Mouse (Mus musculus): ENCODE data around the gene Gm21992. TPM values are rescaled to one million over a fixed set of nuclear protein-coding genes. Genes with fewer than 3 reads are reported as not detected.
A peak's percentile ranks its signal among the peaks of the same experiment; 100 is the strongest.

Gene Gm21992
- total and polyA plus RNA-seq, 3 experiments, result 15.3 to 31.9 (median 25.3) TPM

- DNase-seq, result no peak
Observed at GRCm38 (mm10) chr19:4749975-4750374, 61.4 kb downstream of the Gm21992 start.

DNA sequence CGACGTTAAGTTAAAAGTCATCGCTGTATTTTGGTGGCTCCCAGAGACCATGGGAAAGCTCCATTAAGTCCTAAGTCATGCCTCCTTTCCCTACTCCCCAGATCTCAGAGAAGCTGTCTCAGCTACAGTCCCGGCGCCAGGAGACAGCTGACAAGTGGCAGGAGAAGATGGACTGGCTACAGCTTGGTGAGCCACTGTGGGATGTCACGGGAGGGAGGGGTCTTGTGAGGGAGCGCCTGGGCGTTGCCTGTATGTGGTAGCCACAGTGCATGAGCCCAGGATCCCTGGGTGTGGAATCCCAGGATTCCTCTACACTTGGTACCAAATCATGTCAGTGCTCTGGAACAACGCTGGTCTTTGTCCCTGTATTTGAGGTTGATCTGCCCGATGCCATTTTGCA is 62.9 kb downstream of the Gm21992 start:
- DNase-seq, result no peak

DNA sequence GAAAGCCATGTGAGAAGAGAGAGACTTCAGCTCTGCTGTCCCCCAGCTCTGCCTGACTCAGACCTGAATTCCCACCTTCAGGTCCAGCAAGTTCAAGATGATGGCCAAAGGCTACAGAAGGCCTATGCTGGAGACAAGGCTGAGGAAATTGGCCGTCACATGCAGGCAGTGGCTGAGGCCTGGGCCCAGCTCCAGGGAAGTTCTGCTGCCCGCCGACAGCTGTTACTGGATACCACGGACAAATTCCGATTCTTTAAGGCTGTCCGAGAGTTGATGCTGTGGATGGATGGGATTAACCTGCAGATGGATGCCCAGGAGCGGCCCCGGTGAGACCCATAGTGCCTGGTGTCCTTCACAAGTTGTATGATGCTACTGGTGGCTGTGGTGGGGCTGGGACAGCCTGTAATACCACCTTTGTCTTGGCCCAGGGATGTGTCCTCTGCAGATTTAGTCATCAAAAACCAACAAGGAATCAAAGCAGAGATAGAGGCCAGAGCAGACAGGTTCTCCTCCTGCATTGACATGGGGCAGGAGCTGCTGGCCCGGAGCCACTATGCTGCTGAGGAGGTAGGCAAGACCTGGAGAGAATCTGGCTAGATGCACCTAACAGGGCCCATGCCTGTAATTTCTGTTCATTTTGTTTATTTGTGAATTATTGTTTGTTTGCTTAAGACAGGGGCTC is 63.6 kb downstream of the Gm21992 start:
- DNase-seq, result no peak

GRCm38 (mm10) chr19:4746611-4747010 is 64.8 kb downstream of the Gm21992 start:
- DNase-seq, result peak; percentile 81

- no peak for DNase-seq
Observed at GRCm38 (mm10) chr19:4745681-4746080, 65.7 kb downstream of the Gm21992 start.

- peak; percentile 74 for DNase-seq
Observed at GRCm38 (mm10) chr19:4745057-4745456, 66.4 kb downstream of the Gm21992 start.

DNA sequence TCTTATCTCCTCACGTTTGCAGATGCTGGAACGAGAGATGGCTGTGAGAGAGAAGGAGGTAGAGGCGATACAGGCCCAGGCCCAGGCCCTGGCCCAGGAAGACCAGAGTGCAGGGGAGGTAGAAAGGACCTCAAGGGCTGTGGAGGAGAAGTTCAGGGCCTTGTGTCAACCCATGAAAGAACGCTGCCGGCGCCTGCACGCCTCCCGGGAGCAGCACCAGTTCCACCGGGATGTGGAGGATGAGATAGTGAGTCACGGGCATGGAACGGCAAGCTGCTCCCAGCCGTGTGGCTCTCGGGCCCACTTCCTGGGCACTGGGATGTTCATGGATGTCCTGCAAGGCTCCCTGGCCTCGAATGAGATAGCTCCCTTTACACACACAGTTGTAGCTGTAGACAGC is 67.4 kb downstream of the Gm21992 start:
- DNase-seq, result no peak

DNA sequence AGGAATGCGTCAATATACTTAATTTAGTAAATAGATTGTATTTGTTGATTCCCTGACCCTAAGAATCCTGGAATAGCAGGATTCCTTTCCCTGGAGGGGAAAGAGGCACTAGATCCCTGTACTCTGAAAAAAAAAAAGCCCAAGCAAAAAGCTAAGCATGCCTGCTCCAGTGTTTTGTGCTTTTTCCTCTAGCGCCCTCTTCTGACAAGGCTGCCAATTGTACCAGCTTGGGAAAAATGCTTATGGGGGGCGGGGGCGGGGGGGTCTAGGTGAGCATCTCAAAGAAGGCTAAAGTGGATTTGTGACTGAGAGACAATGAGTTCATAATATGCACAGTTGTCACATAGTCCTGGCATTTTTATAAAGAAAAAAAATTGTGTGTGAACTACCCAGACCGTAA is 67.9 kb downstream of the Gm21992 start:
- no peak for DNase-seq

GRCm38 (mm10) chr19:4742229-4742628 is 69.2 kb downstream of the Gm21992 start:
- no peak for DNase-seq

DNA sequence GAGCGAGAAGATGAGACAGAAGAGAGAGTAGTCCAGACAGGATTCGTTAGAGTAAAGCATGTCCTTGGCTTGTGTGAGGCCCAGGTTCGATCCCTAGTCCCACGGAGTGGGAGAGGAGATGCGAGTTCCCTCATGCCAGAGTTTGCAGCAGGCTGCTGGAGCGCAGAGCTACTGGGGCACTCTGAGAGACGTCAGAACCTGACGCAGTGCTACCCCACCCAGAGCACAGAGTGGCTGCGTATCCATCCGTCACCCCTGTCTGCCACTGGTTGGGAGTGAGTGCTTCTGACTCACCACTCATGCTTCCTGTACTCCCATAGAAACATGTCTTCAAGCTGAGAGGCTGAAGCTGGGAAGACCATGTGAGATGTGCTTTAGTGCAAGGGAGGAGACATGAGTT is 69.9 kb downstream of the Gm21992 start:
- DNase-seq, result peak; percentile 28

GRCm38 (mm10) chr19:4739762-4740161 is 71.7 kb downstream of the Gm21992 start:
- no peak for DNase-seq

- no peak for DNase-seq
Observed at GRCm38 (mm10) chr19:4739053-4739452, 72.4 kb downstream of the Gm21992 start.

GRCm38 (mm10) chr19:4737866-4738265 is 73.5 kb downstream of the Gm21992 start:
- DNase-seq, result no peak

- no peak for DNase-seq
Observed at GRCm38 (mm10) chr19:4733052-4733451, 78.4 kb downstream of the Gm21992 start.

GRCm38 (mm10) chr19:4729186-4729585 is 82.2 kb downstream of the Gm21992 start:
- no peak for DNase-seq

- peak; percentile 52 for DNase-seq
Observed at GRCm38 (mm10) chr19:4720671-4721244, 90.7 kb downstream of the Gm21992 start.

- DNase-seq, result no peak
Observed at GRCm38 (mm10) chr19:4720112-4720511, 91.3 kb downstream of the Gm21992 start.

- no peak for DNase-seq
Observed at GRCm38 (mm10) chr19:4719351-4719764, 92.1 kb downstream of the Gm21992 start.

DNA sequence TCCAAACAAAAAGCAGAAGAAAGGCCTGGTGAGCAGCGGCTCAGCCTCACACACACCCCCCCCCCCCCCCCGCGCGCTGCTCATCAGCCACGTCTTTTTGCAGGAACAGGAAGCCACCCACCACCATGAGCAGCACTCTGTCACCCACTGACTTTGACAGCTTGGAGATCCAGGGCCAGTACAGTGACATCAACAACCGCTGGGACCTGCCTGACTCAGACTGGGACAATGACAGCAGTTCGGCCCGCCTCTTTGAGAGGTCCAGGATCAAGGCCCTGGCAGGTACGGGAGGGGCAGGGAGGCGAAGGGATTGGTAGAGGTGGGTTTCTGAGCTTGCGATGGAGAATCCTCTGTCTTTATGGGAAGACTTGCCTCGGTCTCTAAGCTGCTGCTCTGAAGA is 92.7 kb downstream of the Gm21992 start:
- DNase-seq, result no peak

DNA sequence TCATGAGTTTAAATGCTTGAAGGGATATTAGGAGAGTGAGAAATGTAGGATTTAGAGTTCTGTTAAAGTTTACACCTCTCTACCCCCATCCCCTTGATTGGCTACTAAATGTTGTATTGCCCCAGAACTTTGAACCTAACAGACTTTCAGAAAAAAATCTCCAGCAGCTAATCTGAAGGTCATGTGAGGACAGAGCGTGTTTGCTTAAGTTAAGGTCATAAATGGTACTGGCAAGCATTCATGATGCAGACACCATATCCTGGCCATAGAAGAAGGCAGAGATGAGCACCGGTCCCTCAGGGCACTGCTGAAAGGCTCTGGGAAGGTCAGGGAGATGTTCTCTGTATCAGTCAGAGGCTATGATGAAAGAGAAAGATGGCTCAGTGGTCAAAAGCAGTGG is 94.1 kb downstream of the Gm21992 start:
- no peak for DNase-seq

GRCm38 (mm10) chr19:4716756-4717155 is 94.7 kb downstream of the Gm21992 start:
- no peak for DNase-seq

- DNase-seq, result no peak
Observed at GRCm38 (mm10) chr19:4713886-4714285, 97.5 kb downstream of the Gm21992 start.

DNA sequence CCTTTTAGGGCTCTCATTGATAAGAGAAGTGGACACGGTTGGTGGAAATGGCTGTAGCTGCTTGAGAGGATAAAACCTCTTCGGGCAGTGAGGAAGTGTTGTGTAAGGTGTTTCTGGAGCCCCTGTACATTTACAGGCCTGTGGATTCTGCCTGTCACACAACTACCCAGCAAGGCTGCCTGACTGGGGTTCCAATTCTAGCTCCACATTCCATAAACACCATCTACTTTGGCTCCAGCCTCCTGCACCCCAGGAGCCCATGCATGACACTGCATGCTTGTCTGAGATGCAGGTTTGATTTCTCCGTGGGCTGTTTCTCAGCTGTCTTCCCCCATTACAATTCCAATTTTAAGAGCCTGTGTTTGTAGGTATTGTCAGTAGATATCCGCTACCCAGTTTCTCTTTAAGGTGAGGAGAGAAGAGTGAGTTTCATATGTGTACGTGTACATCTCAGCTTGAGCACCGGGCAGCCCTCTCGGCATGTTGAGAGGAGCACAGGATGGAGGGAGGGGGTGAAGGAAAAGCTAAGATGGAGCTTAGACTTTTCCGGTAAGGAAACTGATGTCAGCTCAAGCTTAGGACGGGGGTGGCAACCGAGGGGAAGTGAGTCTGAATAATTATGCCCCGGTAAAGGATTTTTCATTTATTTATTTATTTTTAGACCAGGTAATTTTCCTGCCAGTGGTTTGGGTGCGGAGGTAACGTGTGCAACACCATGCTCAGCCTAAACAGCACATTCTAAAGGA is 98.5 kb downstream of the Gm21992 start:
- DNase-seq, result no peak
